Mouse (Mus musculus) layer of hippocampus, postnatal 10 days (tissue): ENCODE data around the gene Il27. TPM values are rescaled to one million over a fixed set of nuclear protein-coding genes. Genes with fewer than 3 reads are reported as not detected.

Experiments
- microRNA-seq, 2 experiments: library from miRNA; unstranded; fragments of <30 nt; microRNA quantifications; one replicate each; pipeline ENCODE4 v1.2.0; 2021
- total RNA-seq, 2 experiments: library from RNA; stranded (reverse); gene quantifications; 2 replicates each; pipeline ENCODE4 v1.2.3; 2021

The Il27 gene
- total RNA-seq, 2 experiments from 2014 or later, result not detected

Small RNAs within 50 kb of the gene (microRNA-seq; reads per million reads assigned to microRNA genes)
- gene Mir7059, result 11.2 to 11.8 reads per million in 2 experiments

Other genes starting within 250 kb of the Il27 start
- gene Lat, start 225.4 kb downstream of the Il27 start, total RNA-seq, result 1 to 10 TPM in 1 of 2 experiments, under 1 TPM in 1; 0.73 to 1.8 TPM
- 10 to 100 TPM; 78.8 to 91.0 TPM for gene Spns1, start 217.5 kb downstream of the Il27 start, total RNA-seq
- gene Nfatc2ip, start 198.2 kb downstream of the Il27 start, total RNA-seq, result 10 to 100 TPM in 1 of 2 experiments, 1 to 10 TPM in 1; 9.3 to 10.8 TPM
- under 1 TPM in 1 of 2 experiments, not detected in 1; 0.25 TPM for gene Cd19, start 180.1 kb downstream of the Il27 start, total RNA-seq
- gene Rabep2, start 166.2 kb downstream of the Il27 start, total RNA-seq, result 10 to 100 TPM; 10.8 to 13.1 TPM
- gene Atp2a1, start 131.8 kb downstream of the Il27 start, total RNA-seq, result under 1 TPM; 0.09 to 0.58 TPM
- 10 to 100 TPM; 68.1 to 69.6 TPM for gene Sh2b1, start 119.5 kb downstream of the Il27 start, total RNA-seq
- 100 to 1,000 TPM in 1 of 2 experiments, 10 to 100 TPM in 1; 88.2 to 106 TPM for gene Tufm, start 107.6 kb downstream of the Il27 start, total RNA-seq
- gene Atxn2l, start 91.5 kb downstream of the Il27 start, total RNA-seq, result 100 to 1,000 TPM; 118 to 123 TPM
- 100 to 1,000 TPM; 199 to 200 TPM for gene Eif3c, start 28.5 kb downstream of the Il27 start, total RNA-seq
- under 1 TPM; 0.43 to 0.51 TPM for gene Apobr, start 10.0 kb downstream of the Il27 start, total RNA-seq
- gene Cln3, start 9.1 kb downstream of the Il27 start, total RNA-seq, result 10 to 100 TPM; 20.8 to 23.2 TPM
- gene Nupr1, start 35.9 kb upstream of the Il27 start, total RNA-seq, result 1 to 10 TPM; 2.9 to 5.5 TPM
- gene Sgf29, start 54.4 kb upstream of the Il27 start, total RNA-seq, result 10 to 100 TPM; 27.1 to 36.3 TPM
- gene Sult1a1, start 81.5 kb upstream of the Il27 start, total RNA-seq, result 1 to 10 TPM; 3.8 to 5.3 TPM
- gene Bola2, start 100.5 kb upstream of the Il27 start, total RNA-seq, result 100 to 1,000 TPM; 114 to 137 TPM
- 10 to 100 TPM; 20.1 to 21.5 TPM for gene Slx1b, start 100.8 kb upstream of the Il27 start, total RNA-seq
- gene Coro1a, start 112.8 kb upstream of the Il27 start, total RNA-seq, result 100 to 1,000 TPM; 145 to 151 TPM
- gene Mapk3, start 164.7 kb upstream of the Il27 start, total RNA-seq, result 100 to 1,000 TPM; 146 to 150 TPM
- gene Gdpd3, start 171.4 kb upstream of the Il27 start, total RNA-seq, result 1 to 10 TPM; 2.7 to 3.0 TPM
- 100 to 1,000 TPM; 150 to 152 TPM for gene Ypel3, start 182.0 kb upstream of the Il27 start, total RNA-seq
- under 1 TPM; 0.62 to 0.69 TPM for gene Tbx6, start 186.5 kb upstream of the Il27 start, total RNA-seq
- 10 to 100 TPM; 56.2 to 64.6 TPM for gene Ppp4c, start 197.6 kb upstream of the Il27 start, total RNA-seq
- gene Fam57b, start 202.7 kb upstream of the Il27 start, total RNA-seq, result 100 to 1,000 TPM; 133 to 147 TPM
- gene 4930451I11Rik, start 236.7 kb upstream of the Il27 start, total RNA-seq, result not detected